Mouse (Mus musculus): ENCODE measurements at regions not wholly inside any gene's neighbourhood (a gene's known extent, or its start where the extent isn't known, plus 50 kb on each side); places are given as distances from the start of the nearest gene placed in this dataset.

DNA sequence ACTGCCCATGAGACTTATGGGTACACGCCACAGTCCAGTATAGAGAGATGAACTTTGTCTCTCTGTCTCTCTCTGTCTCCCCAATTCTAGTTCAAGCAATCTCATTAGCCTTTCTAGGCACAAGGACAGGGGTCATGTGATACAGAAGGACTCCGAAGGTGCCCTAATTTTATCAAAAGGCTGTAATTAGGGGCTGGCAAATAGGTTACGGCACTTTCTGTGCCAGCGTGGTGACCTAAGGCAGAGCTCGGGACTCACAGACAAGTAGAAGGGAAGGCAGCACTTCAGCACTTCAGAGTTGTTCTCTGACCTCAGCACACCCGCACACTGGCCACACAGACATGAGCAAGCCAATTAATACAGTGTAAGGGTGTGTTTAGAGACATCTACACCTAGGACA lies 119.2 kb upstream of the Haao start:
- 90% methylated on average over 6 of the region's 6 CpGs for WGBS
- ATAC-seq (ENCODE audit: low FRiP score) (no peak), DNase-seq (ENCODE audit: low spot score) (no peak)
- 0 out of 2 replicates have a peak, but pooled peaks cover 3% of the 10 kb centered on the region for H3K4me1 ChIP-seq (replicated peaks; ENCODE audit: control insufficient read depth, insufficient read depth, low read length)
- H3K4me3 ChIP-seq (ENCODE audit: low read depth, low read length) = no peak overlapping the region
- H3K36me3 ChIP-seq (ENCODE audit: control insufficient read depth, insufficient read depth, low read length) = no peaks in the 10 kb centered on the region
- no peaks in the 10 kb centered on the region for H3K27me3 ChIP-seq (ENCODE audit: control insufficient read depth, insufficient read depth, low read length)
- H3K9me3 ChIP-seq (ENCODE audit: control insufficient read depth, low read length) = no peaks in the 10 kb centered on the region
- H3K9ac ChIP-seq (ENCODE audit: low read depth, low read length) = no peak overlapping the region
- H3K4me2 ChIP-seq (replicated peaks; ENCODE audit: low read depth, low read length) = no peak overlapping the region
- H3K27ac ChIP-seq (ENCODE audit: low read depth, low read length) = no peak overlapping the region

GRCm38 (mm10) chr17:83964454-83965211 lies 116.9 kb upstream of the Haao start:
- no peaks in the 10 kb centered on the region for H3K36me3 ChIP-seq (ENCODE audit: control insufficient read depth, insufficient read depth, low read length)
- WGBS = 40% methylated on average over 13 of the region's 13 CpGs
- DNase-seq (ENCODE audit: low spot score) (no peak), ATAC-seq (ENCODE audit: low FRiP score) (no peak)
- H3K9ac ChIP-seq (ENCODE audit: low read depth, low read length) = 0 out of 2 replicates have a peak overlapping the region, but pooled peaks have one; percentile 11
- no peak overlapping the region for H3K27ac ChIP-seq (ENCODE audit: low read depth, low read length)
- no peak overlapping the region for H3K4me3 ChIP-seq (ENCODE audit: low read depth, low read length)
- no peaks in the 10 kb centered on the region for H3K9me3 ChIP-seq (ENCODE audit: control insufficient read depth, low read length)
- 0 out of 2 replicates have a peak, but pooled peaks cover 3% of the 10 kb centered on the region for H3K4me1 ChIP-seq (replicated peaks; ENCODE audit: control insufficient read depth, insufficient read depth, low read length)
- H3K27me3 ChIP-seq (ENCODE audit: control insufficient read depth, insufficient read depth, low read length) = no peaks in the 10 kb centered on the region
- no peak overlapping the region for H3K4me2 ChIP-seq (replicated peaks; ENCODE audit: low read depth, low read length)

- Histone ChIP-seq H3K4me1 (replicated peaks; ENCODE audit: control insufficient read depth, insufficient read depth, low read length) (0 out of 2 replicates have a peak, but pooled peaks cover 3% of the 10 kb centered on the region), H3K4me3 (ENCODE audit: low read depth, low read length) (no peak overlapping the region), H3K9me3 (ENCODE audit: control insufficient read depth, low read length) (no peaks in the 10 kb centered on the region), H3K27me3 (ENCODE audit: control insufficient read depth, insufficient read depth, low read length) (no peaks in the 10 kb centered on the region), H3K36me3 (ENCODE audit: control insufficient read depth, insufficient read depth, low read length) (no peaks in the 10 kb centered on the region), H3K4me2 (replicated peaks; ENCODE audit: low read depth, low read length) (no peak overlapping the region), H3K9ac (ENCODE audit: low read depth, low read length) (no peak overlapping the region), H3K27ac (ENCODE audit: low read depth, low read length) (no peak overlapping the region)
- DNase-seq (ENCODE audit: low spot score) = no peak
- WGBS = 70% methylated on average over 8 of the region's 8 CpGs
- no peak for ATAC-seq (ENCODE audit: low FRiP score)
Measured at GRCm38 (mm10) chr17:83963561-83963960, 115.8 kb upstream of the Haao start.

DNA sequence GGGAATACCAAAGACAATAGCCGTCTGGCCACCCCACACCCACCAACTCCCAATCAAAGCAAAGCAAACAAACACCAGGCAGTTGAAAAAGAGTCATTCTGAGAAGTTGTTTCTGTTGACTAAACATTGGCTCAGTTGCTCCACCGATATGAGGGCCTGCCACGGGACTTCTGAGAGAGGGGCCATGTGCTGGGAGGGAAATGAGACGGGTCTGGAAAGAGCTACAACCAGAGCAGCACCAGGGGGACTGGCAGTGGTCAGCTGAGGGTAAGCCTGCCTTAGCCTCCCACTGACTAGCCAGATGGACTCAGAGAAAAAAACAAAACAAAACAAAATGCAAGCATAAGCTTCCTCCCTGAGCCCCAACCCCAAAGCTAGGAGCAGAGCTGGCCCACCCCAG lies 115.1 kb upstream of the Haao start:
- Histone ChIP-seq H3K9me3 (ENCODE audit: control insufficient read depth, low read length) (no peaks in the 10 kb centered on the region), H3K27me3 (ENCODE audit: control insufficient read depth, insufficient read depth, low read length) (no peaks in the 10 kb centered on the region), H3K4me1 (replicated peaks; ENCODE audit: control insufficient read depth, insufficient read depth, low read length) (0 out of 2 replicates have a peak, but pooled peaks cover 3% of the 10 kb centered on the region), H3K9ac (ENCODE audit: low read depth, low read length) (no peak overlapping the region), H3K4me2 (replicated peaks; ENCODE audit: low read depth, low read length) (no peak overlapping the region), H3K4me3 (ENCODE audit: low read depth, low read length) (no peak overlapping the region), H3K36me3 (ENCODE audit: control insufficient read depth, insufficient read depth, low read length) (no peaks in the 10 kb centered on the region), H3K27ac (ENCODE audit: low read depth, low read length) (no peak overlapping the region)
- no peak for DNase-seq (ENCODE audit: low spot score)
- WGBS = 24% methylated on average over 4 of the region's 4 CpGs
- ATAC-seq (ENCODE audit: low FRiP score) = no peak

DNA sequence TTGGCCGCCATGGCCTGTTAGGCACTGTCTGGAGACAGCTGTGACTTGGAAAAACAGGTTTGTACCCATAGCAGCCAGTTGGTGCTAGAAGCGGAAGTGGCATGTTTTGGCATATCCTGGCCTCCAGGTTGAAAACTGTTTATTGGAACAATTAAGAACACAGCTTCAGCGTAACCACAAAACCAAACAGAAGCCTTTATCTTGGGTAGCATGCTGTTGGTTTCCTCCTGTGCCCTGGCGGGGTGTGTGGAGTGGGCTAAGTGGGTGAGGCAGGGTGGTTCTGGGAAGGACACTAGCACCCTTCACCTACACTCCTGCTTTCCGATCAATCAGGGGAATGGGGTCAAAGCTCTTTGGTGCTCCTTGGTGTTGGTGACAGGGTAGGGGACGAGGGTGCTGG lies 114.4 kb upstream of the Haao start:
- Histone ChIP-seq H3K36me3 (ENCODE audit: control insufficient read depth, insufficient read depth, low read length) (no peaks in the 10 kb centered on the region), H3K27me3 (ENCODE audit: control insufficient read depth, insufficient read depth, low read length) (no peaks in the 10 kb centered on the region), H3K27ac (ENCODE audit: low read depth, low read length) (no peak overlapping the region), H3K9ac (ENCODE audit: low read depth, low read length) (no peak overlapping the region), H3K4me3 (ENCODE audit: low read depth, low read length) (no peak overlapping the region), H3K4me1 (replicated peaks; ENCODE audit: control insufficient read depth, insufficient read depth, low read length) (0 out of 2 replicates have a peak, but pooled peaks cover 3% of the 10 kb centered on the region), H3K4me2 (replicated peaks; ENCODE audit: low read depth, low read length) (no peak overlapping the region), H3K9me3 (ENCODE audit: control insufficient read depth, low read length) (no peaks in the 10 kb centered on the region)
- 89% methylated on average over 6 of the region's 6 CpGs for WGBS
- ATAC-seq (ENCODE audit: low FRiP score) (no peak; the same call in 1 of the 2 replicates), DNase-seq (ENCODE audit: low spot score) (no peak)

GRCm38 (mm10) chr17:83960821-83961220 lies 113.1 kb upstream of the Haao start:
- Histone ChIP-seq H3K27me3 (ENCODE audit: control insufficient read depth, insufficient read depth, low read length) (no peaks in the 10 kb centered on the region), H3K4me3 (ENCODE audit: low read depth, low read length) (no peak overlapping the region), H3K36me3 (ENCODE audit: control insufficient read depth, insufficient read depth, low read length) (no peaks in the 10 kb centered on the region), H3K4me1 (replicated peaks; ENCODE audit: control insufficient read depth, insufficient read depth, low read length) (peaks cover 7% of the 10 kb centered on the region; the same call in 1 of the 2 replicates), H3K9me3 (ENCODE audit: control insufficient read depth, low read length) (no peaks in the 10 kb centered on the region), H3K4me2 (replicated peaks; ENCODE audit: low read depth, low read length) (no peak overlapping the region), H3K9ac (ENCODE audit: low read depth, low read length) (no peak overlapping the region), H3K27ac (ENCODE audit: low read depth, low read length) (no peak overlapping the region)
- no peak for ATAC-seq (ENCODE audit: low FRiP score)
- DNase-seq (ENCODE audit: low spot score) = no peak
- WGBS = 80% methylated on average over 7 of the region's 7 CpGs

GRCm38 (mm10) chr17:83960158-83960557 lies 112.4 kb upstream of the Haao start:
- Histone ChIP-seq H3K36me3 (ENCODE audit: control insufficient read depth, insufficient read depth, low read length) (no peaks in the 10 kb centered on the region), H3K4me3 (ENCODE audit: low read depth, low read length) (no peak overlapping the region), H3K27me3 (ENCODE audit: control insufficient read depth, insufficient read depth, low read length) (no peaks in the 10 kb centered on the region), H3K9ac (ENCODE audit: low read depth, low read length) (no peak overlapping the region), H3K4me2 (replicated peaks; ENCODE audit: low read depth, low read length) (no peak overlapping the region), H3K27ac (ENCODE audit: low read depth, low read length) (no peak overlapping the region), H3K4me1 (replicated peaks; ENCODE audit: control insufficient read depth, insufficient read depth, low read length) (peaks cover 11% of the 10 kb centered on the region), H3K9me3 (ENCODE audit: control insufficient read depth, low read length) (no peaks in the 10 kb centered on the region)
- ATAC-seq (ENCODE audit: low FRiP score) = no peak
- 59% methylated on average over 3 of the region's 3 CpGs for WGBS
- no peak for DNase-seq (ENCODE audit: low spot score)

DNA sequence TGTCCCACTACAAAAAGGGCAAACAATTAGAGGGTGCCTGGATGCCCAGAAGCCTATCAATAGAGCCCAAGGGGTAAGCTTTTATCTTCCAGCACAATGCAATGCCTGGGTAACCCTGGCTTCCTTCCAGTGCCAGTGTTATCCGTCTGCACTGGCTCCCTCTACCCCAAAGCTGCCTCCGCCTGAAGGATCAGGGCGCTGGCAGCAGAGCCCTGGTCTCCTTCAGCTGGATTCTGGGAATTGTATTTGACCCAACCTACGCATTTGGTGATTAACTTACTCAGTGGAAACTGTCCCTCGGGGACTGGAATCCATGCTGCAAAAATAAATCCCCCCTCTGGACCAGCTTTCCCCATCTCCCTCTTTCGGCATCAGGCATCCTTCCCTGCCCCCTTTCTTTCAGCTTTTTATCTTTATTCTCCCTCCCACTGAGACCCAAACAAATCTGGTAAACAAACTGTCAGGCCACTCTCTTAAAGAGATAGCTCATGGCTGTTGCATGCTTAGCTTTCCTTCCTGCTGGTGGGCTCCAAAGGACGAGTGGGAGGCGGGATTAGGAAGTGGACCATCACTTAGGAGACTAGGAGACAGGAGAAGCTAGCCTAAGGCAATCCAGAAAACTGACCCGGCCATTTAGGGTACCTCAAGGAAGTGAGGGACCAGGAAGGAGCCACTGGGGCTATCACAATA lies 111.5 kb upstream of the Haao start:
- peaks cover 18% of the 10 kb centered on the region for H3K4me1 ChIP-seq (replicated peaks; ENCODE audit: control insufficient read depth, insufficient read depth, low read length)
- ATAC-seq (ENCODE audit: low FRiP score) = no peak
- H3K9me3 ChIP-seq (ENCODE audit: control insufficient read depth, low read length) = no peaks in the 10 kb centered on the region
- H3K27me3 ChIP-seq (ENCODE audit: control insufficient read depth, insufficient read depth, low read length) = no peaks in the 10 kb centered on the region
- no peak overlapping the region for H3K4me3 ChIP-seq (ENCODE audit: low read depth, low read length)
- no peak overlapping the region for H3K9ac ChIP-seq (ENCODE audit: low read depth, low read length)
- H3K4me2 ChIP-seq (replicated peaks; ENCODE audit: low read depth, low read length) = no peak overlapping the region
- H3K27ac ChIP-seq (ENCODE audit: low read depth, low read length) = no peak overlapping the region
- 48% methylated on average over 9 of the region's 9 CpGs for WGBS
- H3K36me3 ChIP-seq (ENCODE audit: control insufficient read depth, insufficient read depth, low read length) = no peaks in the 10 kb centered on the region
- DNase-seq (ENCODE audit: low spot score) = no peak

DNA sequence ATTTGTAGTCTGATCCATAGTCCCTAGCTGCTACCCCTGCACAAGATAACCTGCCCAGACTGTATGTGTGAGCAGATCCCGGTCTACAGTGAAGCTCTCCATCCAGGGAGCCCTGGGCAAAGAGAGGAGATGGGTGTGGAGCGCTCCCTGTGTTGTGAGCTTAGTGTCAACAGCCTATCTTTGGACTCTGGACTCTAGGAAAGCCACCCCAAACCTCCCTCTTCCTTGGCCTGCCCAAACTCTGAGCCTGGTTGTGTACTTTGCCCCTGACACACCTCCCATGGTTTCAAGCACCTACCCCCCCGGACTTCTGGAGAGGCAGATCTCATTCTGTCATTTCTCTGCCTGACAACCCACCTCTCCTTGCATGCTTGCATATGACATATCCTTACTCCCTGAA lies 110.9 kb upstream of the Haao start:
- H3K9ac ChIP-seq (ENCODE audit: low read depth, low read length) = no peak overlapping the region
- H3K27me3 ChIP-seq (ENCODE audit: control insufficient read depth, insufficient read depth, low read length) = no peaks in the 10 kb centered on the region
- no peaks in the 10 kb centered on the region for H3K9me3 ChIP-seq (ENCODE audit: control insufficient read depth, low read length)
- DNase-seq (ENCODE audit: low spot score) (no peak), ATAC-seq (ENCODE audit: low FRiP score) (no peak)
- no peak overlapping the region for H3K27ac ChIP-seq (ENCODE audit: low read depth, low read length)
- H3K4me3 ChIP-seq (ENCODE audit: low read depth, low read length) = no peak overlapping the region
- H3K36me3 ChIP-seq (ENCODE audit: control insufficient read depth, insufficient read depth, low read length) = no peaks in the 10 kb centered on the region
- H3K4me2 ChIP-seq (replicated peaks; ENCODE audit: low read depth, low read length) = no peak overlapping the region
- WGBS = 78% methylated on average over 3 of the region's 3 CpGs
- H3K4me1 ChIP-seq (replicated peaks; ENCODE audit: control insufficient read depth, insufficient read depth, low read length) = peaks cover 21% of the 10 kb centered on the region

All from hindbrain, embryonic 11.5 days (tissue).